Mouse (Mus musculus) heart, postnatal 0 days (tissue): ENCODE measurements at regions not wholly inside any gene's neighbourhood (a gene's known extent, or its start where the extent isn't known, plus 50 kb on each side); places are given as distances from the start of the nearest gene placed in this dataset.

Experiments used
- ATAC-seq: fragments of 200-750 bp; cut with Nextera tagmentation; 2 replicates; pipeline ENCODE4 v1.8.0; 2017; ENCODE audit warnings: low read depth, moderate number of reproducible peaks, moderate library complexity; ENCODE audit not compliant: insufficient read depth
- DNase-seq: peaks from one replicate; pipeline ENCODE4 v3.0.0-alpha.2; 2016; ENCODE audit warnings: low spot score
- H3K27ac ChIP-seq: fragments of 300-500 bp; sonication (generic); 2 replicates; pipeline ENCODE4 v1.5.1; 2014; ENCODE audit warnings: low read depth, mild to moderate bottlenecking
- H3K27me3 ChIP-seq: fragments of 300-500 bp; sonication (generic); 2 replicates; pipeline ENCODE4 v1.6.1; 2014; ENCODE audit warnings: low read length, mixed read lengths; ENCODE audit not compliant: control insufficient read depth, insufficient read depth
- H3K36me3 ChIP-seq: fragments of 300-500 bp; sonication (generic); replicated peaks from 2 replicates; pipeline ENCODE4 v1.6.1; 2014; ENCODE audit warnings: low read length, mixed read lengths; ENCODE audit not compliant: control insufficient read depth, insufficient read depth
- H3K4me1 ChIP-seq: fragments of 300-500 bp; sonication (generic); 2 replicates; pipeline ENCODE4 v1.6.1; 2014; ENCODE audit warnings: antibody characterized with exemption; ENCODE audit not compliant: control insufficient read depth, insufficient read depth
- H3K4me2 ChIP-seq: fragments of 300-500 bp; sonication (generic); 2 replicates; pipeline ENCODE4 v1.6.1; 2014; ENCODE audit warnings: low read depth, mild to moderate bottlenecking, low read length, moderate library complexity
- H3K4me3 ChIP-seq: fragments of 300-500 bp; sonication (generic); 2 replicates; pipeline ENCODE4 v1.5.1; 2014; ENCODE audit warnings: low read depth, low read length
- H3K9ac ChIP-seq: fragments of 300-500 bp; sonication (generic); replicated peaks from 2 replicates; pipeline ENCODE4 v1.6.1; 2014; ENCODE audit warnings: low read depth, low read length, mixed read lengths
- H3K9me3 ChIP-seq: fragments of 300-500 bp; sonication (generic); replicated peaks from 2 replicates; pipeline ENCODE4 v1.6.1; 2016; ENCODE audit warnings: low read length; ENCODE audit not compliant: control insufficient read depth
- CTCF ChIP-seq: IDR thresholded peaks from 2 replicates; pipeline ENCODE4 v1.5.1; 2016; ENCODE audit warnings: antibody characterized with exemption, control low read depth, low read depth
- EP300 ChIP-seq: IDR thresholded peaks from 2 replicates; pipeline ENCODE4 v1.6.1; 2016; ENCODE audit warnings: antibody characterized with exemption, low read depth
- WGBS: fragments of 180-500 bp; shearing (Covaris S2); extraction: QIAGEN DNeasy Blood & Tissue Kit; methylation state at CpG from one replicate; pipeline ENCODE4 v1.1.7; 2014; 5-methylcytosine and 5-hydroxymethylcytosine counted together

DNA sequence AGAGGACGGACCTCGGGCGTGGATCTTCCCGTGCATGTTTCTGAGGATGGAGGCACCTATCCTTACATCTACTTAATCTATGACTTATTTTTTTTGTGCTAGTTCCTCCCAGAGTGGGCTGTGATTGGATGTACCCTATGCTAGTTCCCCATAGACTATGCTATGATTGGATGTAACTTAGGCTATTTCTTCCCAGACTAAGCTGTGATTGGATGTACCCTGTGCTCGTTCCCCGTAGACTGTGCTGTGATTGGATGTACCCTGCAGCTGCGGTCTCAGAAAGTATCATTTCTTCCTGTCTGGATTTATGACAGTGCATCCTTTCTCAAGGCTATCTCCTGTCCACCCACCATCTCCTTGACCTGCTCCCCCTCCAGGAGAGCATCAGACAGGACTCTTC is 410.2 kb downstream of the Ptpru start:
- 87% methylated on average over 7 of the region's 7 CpGs for WGBS
- ATAC-seq: no peak
- H3K27me3 ChIP-seq: no peaks in the 10 kb centered on the region
- no peaks in the 10 kb centered on the region for H3K4me1 ChIP-seq
- no peak overlapping the region for H3K4me3 ChIP-seq
- H3K27ac ChIP-seq: no peak overlapping the region
- H3K36me3 ChIP-seq: no peaks in the 10 kb centered on the region
- DNase-seq: no peak
- H3K9ac ChIP-seq: no peak overlapping the region
- no peaks in the 10 kb centered on the region for H3K9me3 ChIP-seq
- no peak overlapping the region for H3K4me2 ChIP-seq
- TF ChIP-seq EP300: no peak

DNA sequence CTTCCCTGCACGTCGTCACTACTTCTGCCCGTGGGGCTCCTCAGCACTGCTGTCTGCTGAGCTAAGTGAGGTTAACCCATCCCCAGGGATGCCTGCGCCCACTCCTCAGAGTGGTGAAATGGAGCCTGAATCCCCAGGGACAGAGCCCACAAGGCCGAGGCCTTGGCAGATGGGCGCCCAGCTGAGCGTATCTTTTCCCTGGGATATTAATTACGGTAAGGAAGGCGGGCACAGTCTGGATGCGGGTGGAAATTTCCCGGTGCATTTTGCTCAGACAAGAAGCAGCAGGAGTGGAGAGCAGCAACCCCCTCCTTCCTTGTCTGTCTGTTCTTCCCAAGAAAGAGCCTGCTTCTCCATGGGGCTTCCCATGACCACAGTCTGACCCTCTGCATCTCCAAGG is 408.7 kb downstream of the Ptpru start:
- WGBS: 65% methylated on average over 11 of the region's 11 CpGs
- H3K36me3 ChIP-seq: no peaks in the 10 kb centered on the region

DNA sequence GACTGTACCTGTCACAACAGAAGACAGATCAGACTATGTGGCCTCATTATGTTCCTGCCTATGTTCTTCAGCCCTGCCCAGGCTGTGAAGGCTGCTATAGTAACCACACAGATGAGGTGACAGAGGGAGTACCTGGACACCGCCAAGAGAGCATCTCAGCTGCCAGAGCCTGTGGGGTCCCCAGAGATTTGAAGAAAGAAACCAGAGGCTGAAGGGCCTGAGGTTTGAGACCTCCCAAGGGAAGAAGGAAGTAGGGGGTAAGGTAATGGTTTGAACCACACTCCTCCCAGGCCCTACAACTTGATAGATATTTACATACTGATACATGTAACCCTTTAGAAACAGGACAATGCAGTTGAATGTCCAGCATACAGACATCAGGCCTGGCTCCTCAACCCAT is 407.7 kb downstream of the Ptpru start:
- ATAC-seq (no peak), DNase-seq (no peak)
- H3K9ac ChIP-seq: no peak overlapping the region
- no peaks in the 10 kb centered on the region for H3K36me3 ChIP-seq
- no peak overlapping the region for H3K4me2 ChIP-seq
- WGBS: 68% methylated on average over 1 of the region's 1 CpGs
- H3K9me3 ChIP-seq: no peaks in the 10 kb centered on the region
- H3K27me3 ChIP-seq: no peaks in the 10 kb centered on the region
- H3K27ac ChIP-seq: no peak overlapping the region
- TF ChIP-seq CTCF (no peak), EP300 (no peak)
- H3K4me3 ChIP-seq: no peak overlapping the region
- no peaks in the 10 kb centered on the region for H3K4me1 ChIP-seq

More for the DNA sequence above, 408.7 kb downstream of the Ptpru start:
- no peak overlapping the region for H3K27ac ChIP-seq
- no peak for ATAC-seq
- DNase-seq: no peak
- no peak overlapping the region for H3K4me2 ChIP-seq
- no peak for TF ChIP-seq CTCF
- TF ChIP-seq EP300: no peak
- H3K4me1 ChIP-seq: no peaks in the 10 kb centered on the region
- H3K9ac ChIP-seq: no peak overlapping the region
- no peaks in the 10 kb centered on the region for H3K27me3 ChIP-seq
- no peak overlapping the region for H3K4me3 ChIP-seq
- no peaks in the 10 kb centered on the region for H3K9me3 ChIP-seq

DNA sequence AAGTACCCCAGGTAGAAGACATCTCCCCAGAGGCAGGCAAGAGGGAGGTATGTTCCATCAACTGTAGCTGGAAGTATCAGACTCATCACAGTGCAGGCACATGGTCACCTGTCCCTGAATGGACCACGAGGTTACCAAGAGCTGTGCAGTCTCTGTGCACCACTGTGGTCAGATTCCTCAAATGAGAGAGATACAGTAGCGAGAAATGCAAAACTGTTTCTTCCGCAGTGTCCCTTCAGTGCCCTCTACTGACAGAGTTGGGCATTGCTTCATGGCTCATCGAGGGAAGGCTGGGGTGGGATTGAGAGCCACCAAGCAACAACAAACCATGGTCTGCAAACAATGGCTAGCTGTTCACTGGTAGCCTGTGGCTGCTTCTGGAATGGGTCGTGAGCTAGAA is 406.9 kb downstream of the Ptpru start:
- peak; percentile 17 for DNase-seq

DNA sequence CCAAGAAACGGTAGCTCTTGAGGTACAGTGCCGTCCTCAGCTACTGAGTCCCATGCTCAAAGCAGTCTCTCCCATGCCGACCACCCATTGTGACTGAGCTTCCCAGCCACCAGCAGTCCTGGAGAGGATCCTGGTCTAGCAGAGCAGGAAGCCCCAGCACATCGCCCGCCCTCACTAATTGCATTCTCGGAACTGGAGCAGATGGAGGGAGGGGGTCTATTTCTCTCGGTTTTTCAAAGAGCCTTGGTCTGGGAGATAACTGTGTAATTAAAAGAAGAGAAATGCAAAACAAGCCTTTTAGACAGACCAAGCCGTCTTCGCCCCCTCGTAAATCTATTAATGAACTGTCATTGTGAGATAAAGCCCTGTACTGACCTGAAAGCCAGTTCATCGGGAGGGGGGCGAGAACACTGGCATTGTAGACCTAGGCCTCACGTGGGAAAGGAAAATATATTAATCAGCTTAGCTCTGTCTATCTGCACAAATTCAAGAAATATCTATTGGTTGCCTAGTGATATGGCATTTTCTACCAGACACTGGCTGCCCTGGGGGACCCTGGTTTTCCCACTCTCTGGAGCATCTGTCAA is 405.4 kb downstream of the Ptpru start:
- no peaks in the 10 kb centered on the region for H3K4me1 ChIP-seq
- no peak for ATAC-seq
- TF ChIP-seq CTCF (no peak), EP300 (no peak)

More for the DNA sequence above, 406.9 kb downstream of the Ptpru start:
- H3K4me1 ChIP-seq: no peaks in the 10 kb centered on the region
- H3K27ac ChIP-seq: no peak overlapping the region
- peak; percentile 32; the same call in 1 of the 2 replicates for ATAC-seq
- no peak overlapping the region for H3K4me3 ChIP-seq
- no peak overlapping the region for H3K9ac ChIP-seq
- H3K4me2 ChIP-seq: no peak overlapping the region
- no peaks in the 10 kb centered on the region for H3K9me3 ChIP-seq
- TF ChIP-seq EP300 (no peak), CTCF (peak; percentile 97)
- H3K36me3 ChIP-seq: no peaks in the 10 kb centered on the region
- WGBS: 5% methylated on average over 5 of the region's 5 CpGs
- no peaks in the 10 kb centered on the region for H3K27me3 ChIP-seq

DNA sequence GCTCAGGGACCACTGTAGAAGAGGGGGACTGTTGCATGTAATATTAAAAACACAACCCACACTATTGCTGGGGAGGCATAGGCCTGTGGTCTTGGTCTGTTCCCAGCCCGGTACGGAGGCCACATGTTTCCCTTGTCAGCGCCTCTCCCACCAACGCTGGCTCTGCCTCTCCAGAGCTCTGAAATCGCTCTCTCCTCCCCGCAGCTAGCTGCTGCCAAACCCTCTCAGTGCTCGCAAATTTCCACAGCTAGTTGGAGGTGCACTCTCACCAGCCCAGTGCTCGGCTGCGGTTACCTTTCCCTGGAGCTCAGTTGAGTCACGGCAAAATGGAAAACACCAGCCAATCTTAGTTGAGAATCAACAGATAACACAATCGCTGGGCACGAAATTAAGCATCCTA is 402.9 kb downstream of the Ptpru start:
- H3K4me3 ChIP-seq: no peak overlapping the region
- 58% methylated on average over 12 of the region's 12 CpGs for WGBS
- H3K9me3 ChIP-seq: no peaks in the 10 kb centered on the region
- DNase-seq (no peak), ATAC-seq (no peak)
- no peaks in the 10 kb centered on the region for H3K27me3 ChIP-seq
- no peak for TF ChIP-seq CTCF
- no peak for TF ChIP-seq EP300
- no peak overlapping the region for H3K9ac ChIP-seq
- H3K36me3 ChIP-seq: no peaks in the 10 kb centered on the region
- no peak overlapping the region for H3K27ac ChIP-seq
- H3K4me2 ChIP-seq: no peak overlapping the region
- no peaks in the 10 kb centered on the region for H3K4me1 ChIP-seq

More for the DNA sequence above, 405.4 kb downstream of the Ptpru start:
- no peak overlapping the region for H3K4me2 ChIP-seq
- 66% methylated on average over 13 of the region's 13 CpGs for WGBS
- H3K9me3 ChIP-seq: no peaks in the 10 kb centered on the region
- no peaks in the 10 kb centered on the region for H3K36me3 ChIP-seq
- no peak overlapping the region for H3K4me3 ChIP-seq
- no peak overlapping the region for H3K9ac ChIP-seq
- no peak for DNase-seq
- H3K27ac ChIP-seq: no peak overlapping the region
- H3K27me3 ChIP-seq: no peaks in the 10 kb centered on the region
